Mouse (Mus musculus) erythroblast, embryonic 14.5 days (primary cell): Measurements from ENCODE around the gene 1700037H04Rik.

ENCODE experiments used
- GATA1 ChIP-seq: IDR thresholded peaks from 2 replicates; pipeline ENCODE4 v1.6.1; 2012; ENCODE audit warnings: low read length, inconsistent platforms, mixed read lengths
- TAL1 ChIP-seq: IDR thresholded peaks from 3 replicates; pipeline ENCODE4 v1.6.1; 2012; ENCODE audit warnings: low read length, inconsistent platforms, mixed read lengths

GRCm38 (mm10) chr2:131188311-131188710, 28.4 kb upstream of the 1700037H04Rik start:
- no peak for TF ChIP-seq TAL1
- TF ChIP-seq GATA1: peak; percentile 63; the same call in 1 of the 2 replicates
